In genomic region chr2:5810036-5810718, GRCm38 (mm10) we compare ENCODE assay signal across 25 mouse cellular contexts. TPM values are rescaled to one million over a fixed set of nuclear protein-coding genes. Genes with fewer than 3 reads are reported as not detected.
"Had no signal": no experiment of that assay in that cellular context is flagged by ENCODE, and none has a peak within 500 bp of the region (broad histone marks: within the 10 kb centered on the region; RNA-seq: fewer than 3 reads in every experiment).

No protein-coding gene starts in this region.

- H3K4me1 ChIP-seq: heart, embryonic 13.5 days; heart, embryonic 15.5 days; hindbrain, embryonic 13.5 days; hindbrain, embryonic 15.5 days; kidney, embryonic 15.5 days; limb, embryonic 13.5 days; limb, embryonic 15.5 days; liver, embryonic 12.5 days had no signal

- H3K27ac ChIP-seq: heart, embryonic 13.5 days; heart, embryonic 15.5 days; hindbrain, embryonic 13.5 days; hindbrain, embryonic 15.5 days; hindbrain, postnatal 0 days; kidney, embryonic 15.5 days; kidney, postnatal 0 days; left cerebral cortex, adult 2 months; limb, embryonic 13.5 days; limb, embryonic 15.5 days; liver, embryonic 12.5 days; liver, embryonic 14.5 days had no signal

- H3K9ac ChIP-seq: heart, embryonic 13.5 days; heart, embryonic 15.5 days; hindbrain, embryonic 13.5 days; hindbrain, embryonic 15.5 days; kidney, embryonic 15.5 days; limb, embryonic 13.5 days; limb, embryonic 15.5 days; liver, embryonic 12.5 days; liver, embryonic 14.5 days had no signal

- H3K4me3 ChIP-seq: heart, embryonic 13.5 days; heart, embryonic 15.5 days; hindbrain, embryonic 13.5 days; hindbrain, embryonic 15.5 days; kidney, embryonic 15.5 days; left cerebral cortex, adult 2 months; limb, embryonic 13.5 days; limb, embryonic 15.5 days; liver, embryonic 12.5 days had no signal

- H3K9me3 ChIP-seq: heart, embryonic 13.5 days; heart, embryonic 15.5 days; hindbrain, embryonic 13.5 days; hindbrain, embryonic 15.5 days; kidney, embryonic 15.5 days; limb, embryonic 13.5 days; limb, embryonic 15.5 days; liver, embryonic 12.5 days had no signal

- DNase-seq: gastrocnemius, postnatal 14 days; gastrocnemius, postnatal 36 days; heart, adult 18-20 months; heart, postnatal 14 days; heart, postnatal 36 days; kidney, adult 11 months; kidney, adult 2 months; kidney, adult 9 months; kidney, postnatal 14 days; kidney, postnatal 36 days had no signal

- H3K27me3 ChIP-seq: heart, embryonic 13.5 days; heart, embryonic 15.5 days; hindbrain, embryonic 13.5 days; hindbrain, embryonic 15.5 days; kidney, embryonic 15.5 days; limb, embryonic 13.5 days; limb, embryonic 15.5 days; liver, embryonic 12.5 days had no signal

RNA-seq across cellular contexts. Expression of gene Gm13199, which starts 52.6 kb away (rescaled TPM):
- total RNA-seq: gastrocnemius, adult 18-20 months; gastrocnemius, adult 8-10 months; gastrocnemius, postnatal 36 days; heart, adult 18-20 months; heart, postnatal 14 days; heart, postnatal 36 days; hematopoietic stem cell, adult 5-6 weeks had no signal
- polyA plus RNA-seq: hindbrain, postnatal 0 days had no signal
